21 mouse cellular contexts compared by ENCODE assay signal in the genomic region with DNA sequence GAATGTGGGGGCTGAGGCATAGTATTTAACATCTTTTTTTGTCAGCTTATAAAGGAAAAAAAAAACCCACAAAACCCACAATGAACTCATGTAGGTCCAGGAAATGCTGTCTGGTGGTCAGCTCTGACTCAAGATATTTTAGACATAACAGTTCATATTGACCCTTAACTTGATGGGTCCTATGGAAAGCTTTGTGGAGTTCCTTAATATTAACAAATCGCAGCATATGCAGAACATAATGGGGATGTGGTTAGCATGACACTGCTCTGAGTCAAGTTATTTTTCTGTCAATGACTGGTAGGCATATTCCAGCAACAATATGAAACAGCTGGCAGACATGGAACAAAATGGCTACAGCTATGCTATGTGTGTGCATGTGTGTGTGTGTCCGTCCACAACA. TPM values are rescaled to one million over a fixed set of nuclear protein-coding genes. Genes with fewer than 3 reads are reported as not detected.
A peak's percentile ranks its signal among the peaks of the same experiment; 100 is the strongest.
DNase-seq lines count a peak whose midpoint lies in the region; ATAC-seq and TF ChIP-seq lines count a peak whose summit lies in the region.
"Had no signal": no experiment of that assay in that cellular context is flagged by ENCODE, and none has a peak within 500 bp of the region (broad histone marks: within the 10 kb centered on the region; RNA-seq: fewer than 3 reads in every experiment).

No protein-coding gene starts in this region.

- peaks cover 19% of the 10 kb centered on the region for H3K9me3 ChIP-seq in hindbrain, embryonic 13.5 days

- no peaks in the 10 kb centered on the region for H3K79me3 ChIP-seq in C2C12 (ENCODE audit: low read depth)

- peak; percentile 42 for DNase-seq in heart, adult 11 months
- DNase-seq in heart, postnatal 25 days (ENCODE audit: low spot score) = no peak
- DNase-seq in left cerebral cortex, postnatal 36 days (ENCODE audit: low spot score in 2 of 2) = no peak
- DNase-seq: adrenal gland, adult 8-10 months; adrenal gland, postnatal 14 days; adrenal gland, postnatal 36 days; B cell, adult 2 months; cerebellum, adult 11-12 months; cerebellum, adult 2 months; cerebellum, adult 9-10 months; cerebellum, postnatal 10 days; cerebellum, postnatal 25 days; forebrain, postnatal 0 days had no signal

- H3K4me2 ChIP-seq in hindbrain, embryonic 13.5 days = no peak overlapping the region
- H3K4me2 ChIP-seq: embryonic facial prominence, embryonic 12.5 days; forebrain, embryonic 13.5 days; forebrain, embryonic 15.5 days had no signal

- intact Hi-C loops in heart, postnatal 25 days (cut with DNase I) = no loop called here
- intact Hi-C loops in left cerebral cortex, postnatal 36 days (cut with DNase I) = no loop called here

- H3K27ac ChIP-seq in hindbrain, embryonic 13.5 days = no peak overlapping the region
- H3K27ac ChIP-seq: embryonic facial prominence, embryonic 10.5 days; embryonic facial prominence, embryonic 12.5 days; forebrain, embryonic 13.5 days; forebrain, embryonic 15.5 days had no signal

- no peak overlapping the region for H3K9ac ChIP-seq in hindbrain, embryonic 13.5 days
- H3K9ac ChIP-seq: embryonic facial prominence, embryonic 12.5 days; forebrain, embryonic 13.5 days; forebrain, embryonic 15.5 days; forebrain, postnatal 0 days had no signal

- no peaks in the 10 kb centered on the region for H3K36me3 ChIP-seq in C2C12 (ENCODE audit: control insufficient read depth, insufficient read depth)
- H3K36me3 ChIP-seq in hindbrain, embryonic 13.5 days = no peaks in the 10 kb centered on the region
- H3K36me3 ChIP-seq: embryonic facial prominence, embryonic 10.5 days; embryonic facial prominence, embryonic 12.5 days; forebrain, embryonic 15.5 days had no signal

- no peaks in the 10 kb centered on the region for H3K27me3 ChIP-seq in C2C12 (ENCODE audit: control insufficient read depth, insufficient read depth, insufficient read length)
- H3K27me3 ChIP-seq in hindbrain, embryonic 13.5 days = no peaks in the 10 kb centered on the region
- H3K27me3 ChIP-seq: embryonic facial prominence, embryonic 12.5 days; forebrain, embryonic 13.5 days; forebrain, embryonic 15.5 days had no signal

- 94% methylated on average over 2 of the region's 2 CpGs for WGBS in hindbrain, embryonic 13.5 days

- no peak for TF ChIP-seq CTCF in C2C12 (IDR thresholded peaks at IDR 0.05; ENCODE audit: control insufficient read depth, insufficient read depth, insufficient read length)

- no peak overlapping the region for H3K4me3 ChIP-seq in C2C12 (ENCODE audit: insufficient read depth, poor library complexity, severe bottlenecking)
- no peak overlapping the region for H3K4me3 ChIP-seq in hindbrain, embryonic 13.5 days
- H3K4me3 ChIP-seq: embryonic facial prominence, embryonic 10.5 days; embryonic facial prominence, embryonic 12.5 days; forebrain, embryonic 13.5 days; forebrain, embryonic 15.5 days had no signal

- no peaks in the 10 kb centered on the region for H3K4me1 ChIP-seq in hindbrain, embryonic 13.5 days (replicated peaks)
- H3K4me1 ChIP-seq: embryonic facial prominence, embryonic 10.5 days; embryonic facial prominence, embryonic 12.5 days; forebrain, embryonic 13.5 days; forebrain, embryonic 15.5 days had no signal

- no peaks in the 10 kb centered on the region for H3K79me2 ChIP-seq in C2C12 (ENCODE audit: control insufficient read depth, insufficient read depth)

- no peak for ATAC-seq in hindbrain, embryonic 13.5 days (ENCODE audit: low FRiP score)
- ATAC-seq: activated CD4-positive, CD25-positive, alpha-beta regulatory T cell, adult 4 months; forebrain, embryonic 13.5 days; forebrain, embryonic 15.5 days; forebrain, postnatal 0 days; Patski had no signal

- H3ac ChIP-seq in C2C12 (ENCODE audit: control insufficient read depth, insufficient read length, low read depth) = no peak overlapping the region

TF ChIP-seq in C2C12, 6 proteins besides CTCF, POLR2A, EP300 and RAD21:
- TF ChIP-seq USF1 (IDR thresholded peaks at IDR 0.05; ENCODE audit: low read depth) (no peak), MYOD1 (IDR thresholded peaks at IDR 0.05; ENCODE audit: control insufficient read depth, insufficient read length, low read depth) (peak; percentile 78), MAX (IDR thresholded peaks at IDR 0.05) (peak; percentile 11), CEBPB (IDR thresholded peaks at IDR 0.05; ENCODE audit: low read depth) (no peak), MYOG (IDR thresholded peaks at IDR 0.05; ENCODE audit: control insufficient read depth, extremely low read depth, insufficient read length) (no peak), FOSL1 (IDR thresholded peaks at IDR 0.05; ENCODE audit: insufficient read depth, low read length, poor library complexity, severe bottlenecking) (peak; percentile 87)

RNA-seq across cellular contexts. Expression of a gene that starts 17.2 kb away (rescaled TPM):
- 10 to 100 TPM; 25.9 to 28.4 TPM for total RNA-seq in heart, postnatal 25 days (2021)
- polyA plus RNA-seq in C2C12 (2012; fragmentation: generic; extraction: Trizol) = 41.7 TPM
- 74.1 and 77.6 TPM in 2 replicates for polyA plus RNA-seq in hindbrain, embryonic 13.5 days (2015; fragmentation: Nextera tagmentation; extraction: Ambion mirVana)
- total RNA-seq in left cerebral cortex, postnatal 36 days (2021) = 100 to 1,000 TPM; 139 to 141 TPM

RNA-seq across cellular contexts. Expression of a gene that starts 20.7 kb away (rescaled TPM):
- 100 to 1,000 TPM; 152 to 161 TPM for total RNA-seq in heart, postnatal 25 days (2021)
- 27.0 TPM for polyA plus RNA-seq in C2C12 (2012; fragmentation: generic; extraction: Trizol)
- 58.0 and 58.5 TPM in 2 replicates for polyA plus RNA-seq in hindbrain, embryonic 13.5 days (2015; fragmentation: Nextera tagmentation; extraction: Ambion mirVana)
- total RNA-seq in left cerebral cortex, postnatal 36 days (2021) = 100 to 1,000 TPM; 108 to 113 TPM

Comparison
In these comparisons a context has a peak if more than half of its experiments do, and no peak if none do; other contexts are left out.
1. RNA of a gene that starts 17.2 kb away (total RNA-seq): 139 to 141 TPM in left cerebral cortex, postnatal 36 days; 25.9 to 28.4 TPM in heart, postnatal 25 days; every median in the first group is over 4 times any median in the second.